Mouse (Mus musculus): ENCODE measurements around the gene Pck1.
A peak's percentile ranks its signal among the peaks of the same experiment; 100 is the strongest.

Pck1 gene

DNA sequence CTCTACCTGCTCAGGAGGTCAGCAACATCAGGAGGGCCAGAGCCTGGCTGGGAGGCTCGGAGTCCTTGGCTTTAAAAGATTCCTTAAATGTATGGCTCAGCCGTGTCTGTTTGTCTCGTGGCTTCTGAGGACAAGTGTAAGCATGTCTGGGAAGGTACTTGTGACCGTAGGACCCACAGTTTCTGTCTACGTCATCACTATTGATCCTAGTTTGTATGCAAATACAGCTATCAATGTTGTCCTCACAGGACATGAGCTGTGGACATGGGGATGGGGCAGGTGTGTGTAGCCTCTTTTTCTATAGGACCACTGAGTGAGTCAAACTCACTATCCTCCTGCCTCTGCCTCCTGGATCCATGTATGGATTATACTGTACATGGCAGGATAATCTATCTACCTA is 4.8 kb upstream of the Pck1 start:
- no peak for DNase-seq (ENCODE audit: low read depth, low spot score)

- DNase-seq (ENCODE audit: low read depth, low spot score), result no peak
Observed at GRCm38 (mm10) chr2:173151352-173151751, 1.5 kb upstream of the Pck1 start.

GRCm38 (mm10) chr2:173151784-173152284 is 1.0 kb upstream of the Pck1 start:
- no peak for DNase-seq (ENCODE audit: low read depth, low spot score)

DNA sequence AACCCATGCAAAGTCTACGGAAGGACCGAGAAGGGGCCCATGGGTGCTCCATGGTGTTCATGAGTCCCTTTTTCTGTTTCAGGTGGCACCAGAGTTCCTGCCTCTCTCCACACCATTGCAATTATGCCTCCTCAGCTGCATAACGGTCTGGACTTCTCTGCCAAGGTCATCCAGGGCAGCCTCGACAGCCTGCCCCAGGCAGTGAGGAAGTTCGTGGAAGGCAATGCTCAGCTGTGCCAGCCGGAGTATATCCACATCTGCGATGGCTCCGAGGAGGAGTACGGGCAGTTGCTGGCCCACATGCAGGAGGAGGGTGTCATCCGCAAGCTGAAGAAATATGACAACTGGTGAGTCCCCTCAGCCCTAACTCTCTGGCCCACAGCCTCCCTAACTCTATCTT is 418 bp downstream of the Pck1 start:
- no peak for DNase-seq (ENCODE audit: low read depth, low spot score)

GRCm38 (mm10) chr2:173154513-173154912 is 1.7 kb downstream of the Pck1 start:
- no peak for DNase-seq (ENCODE audit: low read depth, low spot score)

DNA sequence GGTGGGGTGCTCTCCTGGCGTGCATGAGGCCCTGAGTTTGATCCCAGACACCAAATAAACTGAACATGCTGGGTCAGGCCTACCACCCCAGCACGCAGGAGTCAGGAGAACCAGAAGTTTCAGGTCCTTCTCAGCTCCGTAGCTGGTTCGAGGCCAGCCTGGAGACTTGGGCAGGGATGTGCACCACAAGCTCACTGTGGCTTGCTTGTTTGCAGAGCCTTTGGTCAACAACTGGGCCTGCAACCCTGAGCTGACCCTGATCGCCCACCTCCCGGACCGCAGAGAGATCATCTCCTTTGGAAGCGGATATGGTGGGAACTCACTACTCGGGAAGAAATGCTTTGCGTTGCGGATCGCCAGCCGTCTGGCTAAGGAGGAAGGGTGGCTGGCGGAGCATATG is 2.1 kb downstream of the Pck1 start:
- no peak for DNase-seq (ENCODE audit: low read depth, low spot score)

GRCm38 (mm10) chr2:173155907-173156306 is 3.1 kb downstream of the Pck1 start:
- no peak for DNase-seq (ENCODE audit: low read depth, low spot score)

DNA sequence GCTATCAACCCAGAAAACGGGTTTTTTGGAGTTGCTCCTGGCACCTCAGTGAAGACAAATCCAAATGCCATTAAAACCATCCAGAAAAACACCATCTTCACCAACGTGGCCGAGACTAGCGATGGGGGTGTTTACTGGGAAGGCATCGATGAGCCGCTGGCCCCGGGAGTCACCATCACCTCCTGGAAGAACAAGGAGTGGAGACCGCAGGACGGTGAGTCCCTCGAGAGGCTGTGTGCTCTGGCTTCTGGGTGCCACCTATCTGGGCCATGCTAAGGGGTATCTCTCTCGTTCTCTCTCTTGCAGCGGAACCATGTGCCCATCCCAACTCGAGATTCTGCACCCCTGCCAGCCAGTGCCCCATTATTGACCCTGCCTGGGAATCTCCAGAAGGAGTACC is 4.1 kb downstream of the Pck1 start:
- DNase-seq (ENCODE audit: low read depth, low spot score), result no peak

DNA sequence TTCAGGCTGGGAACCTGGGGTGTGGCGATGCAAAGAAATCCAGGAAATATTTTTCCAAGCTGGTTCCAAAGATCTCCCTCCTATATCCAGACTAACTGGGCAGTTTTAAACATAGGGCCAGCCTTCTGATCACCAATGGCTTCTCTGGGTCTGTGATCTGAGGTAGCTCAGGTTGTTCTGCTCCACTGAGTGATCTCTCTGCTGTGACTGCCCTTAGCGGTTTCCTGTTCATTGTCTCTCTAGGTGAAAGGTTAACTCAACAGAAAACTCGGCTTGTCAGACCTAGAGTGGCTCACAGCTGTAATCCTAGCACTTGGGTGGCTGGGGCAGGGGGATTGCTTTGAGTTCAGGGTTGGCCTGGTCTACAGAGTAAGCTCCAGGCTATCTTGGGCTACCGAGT is 4.5 kb downstream of the Pck1 start:
- DNase-seq (ENCODE audit: low read depth, low spot score), result no peak

DNA sequence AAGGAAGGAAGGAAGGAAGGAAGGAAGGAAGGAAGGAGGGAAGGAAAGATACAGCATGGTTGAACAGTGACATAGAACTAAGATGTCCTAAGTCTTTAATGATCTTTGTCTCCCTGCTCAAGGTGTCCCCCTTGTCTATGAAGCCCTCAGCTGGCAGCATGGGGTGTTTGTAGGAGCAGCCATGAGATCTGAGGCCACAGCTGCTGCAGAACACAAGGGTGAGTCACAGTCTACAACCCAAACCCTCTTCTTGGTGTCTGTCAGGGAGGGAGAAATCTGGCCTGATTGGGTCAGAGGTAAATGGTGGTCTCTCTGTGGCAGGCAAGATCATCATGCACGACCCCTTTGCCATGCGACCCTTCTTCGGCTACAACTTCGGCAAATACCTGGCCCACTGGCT is 5.0 kb downstream of the Pck1 start:
- DNase-seq (ENCODE audit: low read depth, low spot score), result no peak

DNA sequence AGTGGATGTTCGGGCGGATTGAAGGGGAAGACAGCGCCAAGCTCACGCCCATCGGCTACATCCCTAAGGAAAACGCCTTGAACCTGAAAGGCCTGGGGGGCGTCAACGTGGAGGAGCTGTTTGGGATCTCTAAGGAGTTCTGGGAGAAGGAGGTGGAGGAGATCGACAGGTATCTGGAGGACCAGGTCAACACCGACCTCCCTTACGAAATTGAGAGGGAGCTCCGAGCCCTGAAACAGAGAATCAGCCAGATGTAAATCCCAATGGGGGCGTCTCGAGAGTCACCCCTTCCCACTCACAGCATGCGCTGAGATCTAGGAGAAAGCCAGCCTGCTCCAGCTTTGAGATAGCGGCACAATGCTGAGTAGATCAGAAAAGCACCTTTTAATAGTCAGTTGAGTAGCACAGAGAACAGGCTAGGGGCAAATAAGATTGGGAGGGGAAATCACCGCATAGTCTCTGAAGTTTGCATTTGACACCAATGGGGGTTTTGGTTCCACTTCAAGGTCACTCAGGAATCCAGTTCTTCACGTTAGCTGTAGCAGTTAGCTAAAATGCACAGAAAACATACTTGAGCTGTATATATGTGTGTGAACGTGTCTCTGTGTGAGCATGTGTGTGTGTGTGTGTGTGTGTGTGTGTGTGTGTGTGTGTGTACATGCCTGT is 5.7 kb downstream of the Pck1 start:
- DNase-seq (ENCODE audit: low read depth, low spot score), result no peak

- DNase-seq (ENCODE audit: low read depth, low spot score), result peak; percentile 61
Observed at GRCm38 (mm10) chr2:173159354-173160311, 6.8 kb downstream of the Pck1 start.

DNA sequence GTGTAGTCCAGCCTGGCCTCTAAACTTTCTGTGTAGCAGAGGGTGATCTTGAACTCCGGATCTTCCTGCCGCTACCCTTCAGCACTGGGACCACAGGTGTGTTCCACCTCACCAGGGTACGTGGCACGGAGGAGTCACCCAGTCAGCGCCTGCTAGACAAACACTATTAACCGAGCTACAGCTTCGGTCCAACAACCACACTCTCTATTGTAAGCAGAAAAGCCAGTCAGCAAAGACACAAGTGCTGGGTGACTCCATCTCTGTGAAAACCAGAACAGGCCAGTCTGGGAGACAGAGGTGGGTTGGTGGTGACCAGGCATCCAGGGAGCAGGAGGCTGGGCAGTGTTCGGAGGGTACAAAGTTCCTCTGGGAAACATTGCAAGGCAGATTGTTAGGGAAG is 10.5 kb downstream of the Pck1 start:
- no peak for DNase-seq (ENCODE audit: low read depth, low spot score)

- no peak for DNase-seq (ENCODE audit: low read depth, low spot score)
Observed at GRCm38 (mm10) chr2:173164358-173164757, 11.5 kb downstream of the Pck1 start.

DNA sequence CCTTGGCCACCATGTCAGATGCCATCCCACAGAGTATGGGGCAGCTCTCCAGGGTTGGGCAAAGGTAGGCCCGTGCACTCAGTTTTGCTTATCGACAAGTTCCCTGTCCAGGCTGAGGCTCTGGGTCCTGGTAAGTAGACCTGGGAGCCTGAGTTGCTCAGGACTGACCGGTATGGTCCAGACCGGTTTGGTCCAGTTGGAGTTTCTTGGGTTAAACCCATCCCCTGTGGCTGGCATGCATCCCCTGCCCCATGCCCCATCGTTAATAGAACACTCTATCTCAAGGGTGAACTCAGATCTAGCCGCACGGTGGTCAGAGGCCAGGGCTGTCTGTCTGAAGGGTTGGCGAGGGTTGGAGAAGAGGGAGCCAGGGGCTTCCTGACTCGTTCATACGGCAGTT is 12.1 kb downstream of the Pck1 start:
- no peak for DNase-seq (ENCODE audit: low read depth, low spot score)

DNA sequence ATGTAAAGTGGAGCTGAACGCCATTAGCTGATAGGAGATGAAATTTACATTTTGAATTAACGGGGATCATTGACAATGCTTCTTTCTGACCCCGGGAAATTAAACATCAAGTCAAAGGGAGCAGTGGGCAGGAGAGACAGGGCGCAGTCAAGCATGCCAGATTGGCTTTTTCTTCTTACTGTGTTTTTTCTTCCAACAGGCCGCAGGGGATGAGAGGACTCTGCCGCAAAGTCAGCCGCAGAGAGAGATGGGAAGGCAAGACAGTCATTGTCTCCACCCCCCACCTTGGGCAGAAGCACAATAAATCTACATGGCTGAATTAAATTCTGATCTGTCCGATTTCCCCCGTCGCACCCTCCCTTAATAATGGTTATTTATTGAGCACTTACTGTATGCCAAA is 12.5 kb downstream of the Pck1 start:
- DNase-seq (ENCODE audit: low read depth, low spot score), result no peak

DNA sequence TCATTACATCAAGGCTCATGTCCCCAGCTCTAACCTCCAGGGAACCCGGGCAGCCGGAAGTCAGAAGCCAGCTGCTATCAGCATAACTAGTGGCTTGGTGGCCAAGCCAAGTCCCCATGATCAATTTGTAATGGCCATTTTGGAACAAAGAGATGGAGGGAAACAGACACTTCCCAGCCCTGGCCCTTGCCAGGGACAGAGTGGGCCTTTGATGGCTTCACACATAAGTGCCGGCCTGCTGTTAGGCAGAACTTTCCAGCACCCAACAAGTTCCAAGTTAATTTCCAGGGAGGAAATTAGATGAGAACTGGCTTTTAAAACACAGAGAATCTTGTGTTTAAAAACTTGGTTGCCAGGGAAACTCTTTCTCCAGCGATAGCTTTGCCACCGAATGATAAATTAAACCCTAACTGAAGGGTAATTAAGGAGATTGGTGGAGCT is 15.6 kb downstream of the Pck1 start:
- DNase-seq (ENCODE audit: low read depth, low spot score), result peak; percentile 62

DNA sequence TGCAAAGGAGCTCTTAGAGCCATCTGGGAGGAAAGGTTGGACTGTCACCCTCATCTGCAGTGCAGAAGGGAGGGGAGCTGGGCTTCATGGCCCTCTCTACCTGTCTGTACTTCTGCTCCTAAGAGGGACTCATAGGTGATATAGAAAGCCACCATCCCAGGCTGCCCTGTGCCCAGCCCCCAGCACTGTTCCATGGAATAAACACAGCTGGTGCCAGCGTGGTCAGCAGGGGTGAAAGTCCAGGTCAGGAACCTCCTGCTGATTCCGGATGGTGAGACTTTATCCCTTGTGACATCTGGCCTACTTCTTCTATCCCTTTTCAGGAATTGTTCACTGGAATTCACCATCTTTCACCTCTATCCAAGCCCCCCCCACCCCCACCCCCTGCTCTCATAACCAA is 17.2 kb downstream of the Pck1 start:
- no peak for DNase-seq (ENCODE audit: low read depth, low spot score)

- no peak for DNase-seq (ENCODE audit: low read depth, low spot score)
Observed at GRCm38 (mm10) chr2:173170715-173171114, 17.9 kb downstream of the Pck1 start.

- peak; percentile 66 for DNase-seq (ENCODE audit: low read depth, low spot score)
Observed at GRCm38 (mm10) chr2:173171470-173171869, 18.6 kb downstream of the Pck1 start.

DNA sequence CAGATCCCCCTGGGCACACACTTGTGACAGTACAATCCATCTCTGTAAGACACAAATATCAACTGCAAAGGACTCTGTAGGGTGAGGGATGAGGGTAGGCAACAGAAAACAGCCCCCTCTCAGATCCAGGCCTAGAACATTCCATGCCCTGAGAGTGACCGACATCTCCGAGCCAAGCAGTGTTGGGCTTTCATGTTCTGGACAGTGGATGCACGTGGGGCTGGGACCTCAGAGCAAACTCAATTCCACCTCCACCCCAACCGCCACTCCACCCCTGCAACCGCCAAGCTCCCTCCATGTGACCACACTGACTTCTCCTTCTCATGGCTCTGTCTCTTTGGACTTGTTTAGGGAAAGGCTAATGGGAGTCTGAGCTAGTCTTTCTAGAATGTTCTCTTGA is 19.1 kb downstream of the Pck1 start:
- no peak for DNase-seq (ENCODE audit: low read depth, low spot score)

DNA sequence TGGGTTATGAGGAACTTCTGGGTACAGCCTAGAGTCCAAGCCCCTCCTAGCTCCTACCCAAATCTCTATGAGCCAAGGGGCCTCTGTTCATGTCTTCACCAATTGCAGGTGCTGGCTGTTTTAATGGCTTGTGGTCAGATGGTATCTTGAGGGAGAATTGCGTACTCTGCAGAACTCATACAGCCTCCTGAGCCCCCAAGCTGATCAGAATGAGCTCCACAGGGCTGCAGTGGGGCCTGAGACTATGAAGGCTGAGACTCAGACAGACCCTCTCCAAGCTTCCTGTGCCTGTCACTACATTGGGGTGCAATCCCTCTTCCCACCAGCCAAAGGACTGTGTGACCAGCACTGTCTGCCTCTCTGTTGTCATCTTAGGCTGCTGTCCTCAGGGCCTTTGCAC is 19.5 kb downstream of the Pck1 start:
- no peak for DNase-seq (ENCODE audit: low read depth, low spot score)

DNA sequence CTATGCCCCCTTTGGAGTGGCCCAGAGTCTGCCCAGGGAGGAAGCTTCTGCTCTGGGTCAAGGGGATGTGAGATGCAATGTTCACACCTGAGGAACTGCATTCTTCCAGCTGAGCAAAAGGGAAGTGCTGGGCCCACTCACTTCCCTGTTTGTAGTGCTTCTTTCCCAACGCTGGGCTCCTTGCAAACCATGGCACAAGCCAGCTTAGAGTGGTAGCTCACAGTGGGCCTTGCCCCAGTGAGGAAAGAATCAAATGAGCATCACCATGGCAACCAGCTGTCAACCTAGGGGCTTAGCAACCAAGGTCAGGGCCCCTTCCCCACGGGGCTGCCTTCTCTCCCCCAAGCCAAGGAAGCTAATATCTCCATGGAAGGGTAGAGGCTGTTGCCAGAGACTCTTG is 20.2 kb downstream of the Pck1 start:
- no peak for DNase-seq (ENCODE audit: low read depth, low spot score)
